Mouse (Mus musculus): ENCODE results near the gene Abat.
A peak's percentile ranks its signal among the peaks of the same experiment; 100 is the strongest.

Abat gene

GRCm38 (mm10) chr16:8573751-8574150 is 60.5 kb downstream of the Abat start:
- no peak for DNase-seq (ENCODE audit: low read depth, low spot score)

DNA sequence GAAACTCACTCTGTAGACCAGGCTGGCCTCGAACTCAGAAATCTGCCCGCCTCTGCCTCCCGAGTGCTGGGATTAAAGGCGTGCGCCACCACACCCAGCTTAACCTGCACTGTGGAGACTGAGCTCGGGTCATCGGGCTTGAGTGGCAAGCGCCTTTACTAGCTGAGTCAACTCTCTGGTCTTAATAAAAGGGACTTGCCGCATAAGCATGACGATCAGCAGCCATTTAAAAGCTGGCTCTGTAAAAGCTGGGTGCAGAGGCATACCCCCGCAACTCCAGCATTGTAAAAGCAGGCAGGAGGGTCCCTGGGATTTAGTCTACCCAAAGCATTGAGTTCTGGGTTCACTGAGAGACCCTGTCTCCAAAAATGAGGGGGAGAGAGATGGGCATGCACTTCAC is 61.1 kb downstream of the Abat start:
- no peak for DNase-seq (ENCODE audit: low read depth, low spot score)

GRCm38 (mm10) chr16:8576111-8576510 is 62.9 kb downstream of the Abat start:
- DNase-seq (ENCODE audit: low read depth, low spot score): no peak

DNA sequence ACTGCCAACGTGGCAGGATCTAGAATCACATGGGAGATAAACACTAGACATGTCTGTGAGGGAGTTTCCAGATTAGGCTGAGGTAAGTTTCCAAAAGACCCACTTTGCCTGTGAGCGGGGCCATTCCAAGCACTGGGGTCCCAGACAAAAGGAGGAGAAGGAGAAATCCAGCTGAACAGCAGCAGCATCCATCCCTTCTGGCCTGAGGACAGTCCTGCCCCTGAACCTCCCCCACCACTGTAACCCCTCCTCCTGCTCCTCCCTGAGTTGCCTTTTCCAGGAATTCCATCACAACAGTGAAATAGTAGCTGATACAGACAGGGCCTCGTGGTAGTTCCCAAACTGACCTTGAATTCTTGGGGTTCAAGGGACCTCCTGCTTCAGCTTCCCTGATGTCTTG is 63.7 kb downstream of the Abat start:
- no peak for DNase-seq (ENCODE audit: low read depth, low spot score)

GRCm38 (mm10) chr16:8578326-8578725 is 65.1 kb downstream of the Abat start:
- DNase-seq (ENCODE audit: low read depth, low spot score): no peak

DNA sequence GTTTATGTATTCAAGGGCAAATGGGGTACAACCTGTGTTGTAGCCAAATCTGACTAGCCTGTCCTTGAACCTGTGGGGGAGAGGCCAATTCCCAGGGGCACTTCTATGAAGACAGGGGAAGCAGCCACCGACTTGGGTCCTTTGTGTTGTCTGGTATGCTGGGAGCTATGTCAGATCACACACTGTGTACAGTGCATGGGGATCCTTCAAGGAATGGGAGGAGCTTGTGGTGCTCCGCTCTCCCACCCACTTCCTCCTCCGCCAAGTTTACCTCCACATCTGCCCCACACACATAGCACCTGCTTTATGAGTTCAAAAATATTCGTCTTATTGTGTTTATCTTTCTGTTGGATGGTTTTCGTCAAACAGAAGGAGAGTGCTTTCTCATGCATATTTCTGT is 66.3 kb downstream of the Abat start:
- no peak for DNase-seq (ENCODE audit: low read depth, low spot score)

DNA sequence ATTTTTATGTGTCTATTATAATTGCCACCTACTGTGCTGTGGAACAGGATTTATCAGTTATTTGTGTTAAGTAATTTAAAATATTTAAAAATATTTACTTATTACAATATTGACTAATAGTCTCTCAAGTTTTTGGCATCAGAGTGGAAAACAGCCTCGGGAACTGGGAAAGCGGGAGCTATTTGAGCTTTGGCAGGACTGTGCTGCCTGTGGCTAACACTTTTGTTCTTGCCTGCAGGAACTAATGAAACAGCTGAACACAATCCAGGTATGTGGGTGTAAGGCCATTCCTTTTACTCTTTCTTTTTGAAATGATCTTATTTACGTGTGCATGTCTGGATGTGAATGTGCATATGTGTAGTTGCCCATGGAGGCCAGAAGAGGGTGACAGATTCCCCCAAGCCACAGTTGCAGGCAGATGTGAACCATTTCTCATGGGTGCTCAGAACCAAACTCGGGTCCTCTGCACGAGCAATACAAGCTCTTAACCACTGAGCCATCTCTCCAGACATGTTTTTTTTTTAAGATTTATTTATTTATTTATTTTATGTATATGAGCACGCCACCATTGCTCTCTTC is 68.5 kb downstream of the Abat start:
- no peak for DNase-seq (ENCODE audit: low read depth, low spot score)

GRCm38 (mm10) chr16:8582579-8583295 is 69.5 kb downstream of the Abat start:
- DNase-seq (ENCODE audit: low read depth, low spot score): no peak

DNA sequence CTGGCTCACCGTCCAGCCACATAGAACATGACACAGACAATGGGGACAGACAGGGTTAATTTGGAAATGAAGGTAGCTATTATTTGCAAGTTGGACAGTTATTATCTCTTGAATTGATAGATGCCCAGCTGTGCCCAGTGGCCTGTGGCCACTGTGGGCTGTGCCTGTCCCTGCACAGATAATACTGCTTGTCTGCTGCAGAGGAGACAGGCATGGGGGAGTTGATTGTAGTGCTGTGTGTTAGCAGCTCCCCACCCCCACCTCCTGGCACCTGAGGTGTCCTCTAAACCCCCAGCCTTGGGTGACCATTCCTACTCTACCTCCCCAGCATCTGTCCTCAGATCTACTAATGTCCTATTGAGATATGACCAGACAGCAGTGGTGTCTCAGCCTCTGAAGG is 71.0 kb downstream of the Abat start:
- no peak for DNase-seq (ENCODE audit: low read depth, low spot score)

DNA sequence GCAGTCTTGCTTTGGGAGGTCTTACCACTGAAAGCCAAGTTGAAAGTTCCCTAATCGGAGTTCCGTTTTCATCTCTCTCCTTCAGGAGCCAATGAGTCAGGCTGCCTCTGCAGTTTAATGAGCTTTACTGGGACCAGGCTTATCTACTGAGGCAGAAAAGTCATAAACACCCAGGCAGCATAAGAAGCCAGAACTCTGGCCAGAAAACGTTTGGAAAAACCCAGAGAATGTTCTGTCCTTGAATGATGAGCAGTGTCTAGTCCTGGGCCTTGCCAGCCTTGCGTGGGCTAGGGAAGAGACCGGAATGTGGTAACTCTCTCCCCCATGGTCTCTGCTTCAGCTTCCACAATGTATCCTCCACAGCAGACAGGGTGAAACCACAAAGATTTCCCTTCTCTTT is 71.8 kb downstream of the Abat start:
- DNase-seq (ENCODE audit: low read depth, low spot score): no peak

DNA sequence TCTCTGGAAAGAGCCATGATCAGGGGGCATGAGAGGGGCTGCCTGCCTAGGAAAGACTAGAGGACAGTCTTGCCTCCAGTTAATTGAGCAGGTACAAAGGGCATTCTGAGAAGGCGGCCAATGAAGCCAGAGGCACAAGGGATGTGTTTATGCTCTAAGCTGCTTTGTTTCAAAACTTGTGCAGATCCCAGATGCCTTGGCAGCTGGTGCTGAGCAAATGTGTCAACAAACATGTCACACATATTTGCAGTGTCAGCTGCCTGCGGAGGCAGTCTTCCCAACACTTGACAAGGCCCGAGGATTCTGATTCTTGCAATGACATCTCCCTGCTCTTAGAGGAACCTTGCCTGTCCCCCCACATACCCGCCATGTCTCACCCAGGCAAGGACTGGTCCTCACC is 82.2 kb downstream of the Abat start:
- peak; percentile 79 for DNase-seq (ENCODE audit: low read depth, low spot score)

DNA sequence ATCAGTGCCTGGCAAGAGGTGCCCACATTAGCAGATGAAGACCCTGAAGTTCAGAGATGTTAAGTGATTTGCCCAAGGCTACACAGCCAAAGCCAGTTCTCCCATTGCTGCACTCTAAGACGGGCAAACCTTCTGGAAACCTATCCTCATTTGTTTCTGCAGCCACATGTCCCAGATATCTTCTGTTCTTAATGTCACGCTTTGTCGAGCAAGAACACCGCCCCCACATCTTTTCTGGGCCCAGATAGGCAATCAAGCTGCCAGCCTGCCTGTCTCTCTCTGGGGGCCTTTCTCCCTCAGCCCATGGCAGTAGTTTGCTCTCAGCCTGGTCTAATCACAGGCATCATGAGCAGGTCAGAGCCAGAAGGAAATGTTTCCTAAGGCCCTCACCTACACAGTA is 83.1 kb downstream of the Abat start:
- DNase-seq (ENCODE audit: low read depth, low spot score): peak; percentile 60

- DNase-seq (ENCODE audit: low read depth, low spot score): no peak
Measured at GRCm38 (mm10) chr16:8597516-8597915, 84.3 kb downstream of the Abat start.

DNA sequence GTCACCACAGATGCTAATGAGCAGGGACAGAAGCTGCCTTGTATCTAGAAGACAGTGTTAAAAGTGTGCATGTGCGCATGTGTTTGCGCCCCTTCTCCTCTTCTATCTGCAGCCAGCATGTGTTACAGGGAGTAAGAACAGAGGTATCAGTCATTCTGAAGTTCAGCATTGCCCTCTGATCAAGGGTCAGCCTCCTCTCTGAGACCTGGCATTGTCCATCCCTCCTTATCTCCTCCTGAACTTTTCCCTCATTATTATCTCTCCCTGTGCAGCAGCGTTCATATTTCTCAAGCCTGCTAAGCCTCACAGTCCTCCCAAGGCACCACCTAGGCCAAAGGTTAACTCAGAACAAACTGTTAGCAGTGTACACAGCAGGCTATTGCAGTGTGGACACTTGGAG is 90.6 kb downstream of the Abat start:
- DNase-seq (ENCODE audit: low read depth, low spot score): no peak

GRCm38 (mm10) chr16:8610397-8610796 is 97.2 kb downstream of the Abat start:
- no peak for DNase-seq (ENCODE audit: low read depth, low spot score)

- DNase-seq (ENCODE audit: low read depth, low spot score): no peak
Measured at GRCm38 (mm10) chr16:8612214-8613005, 99.2 kb downstream of the Abat start.

- DNase-seq (ENCODE audit: low read depth, low spot score): no peak
Measured at GRCm38 (mm10) chr16:8613039-8613438, 99.8 kb downstream of the Abat start.

- no peak for DNase-seq (ENCODE audit: low read depth, low spot score)
Measured at GRCm38 (mm10) chr16:8613447-8613846, 100.2 kb downstream of the Abat start.

DNA sequence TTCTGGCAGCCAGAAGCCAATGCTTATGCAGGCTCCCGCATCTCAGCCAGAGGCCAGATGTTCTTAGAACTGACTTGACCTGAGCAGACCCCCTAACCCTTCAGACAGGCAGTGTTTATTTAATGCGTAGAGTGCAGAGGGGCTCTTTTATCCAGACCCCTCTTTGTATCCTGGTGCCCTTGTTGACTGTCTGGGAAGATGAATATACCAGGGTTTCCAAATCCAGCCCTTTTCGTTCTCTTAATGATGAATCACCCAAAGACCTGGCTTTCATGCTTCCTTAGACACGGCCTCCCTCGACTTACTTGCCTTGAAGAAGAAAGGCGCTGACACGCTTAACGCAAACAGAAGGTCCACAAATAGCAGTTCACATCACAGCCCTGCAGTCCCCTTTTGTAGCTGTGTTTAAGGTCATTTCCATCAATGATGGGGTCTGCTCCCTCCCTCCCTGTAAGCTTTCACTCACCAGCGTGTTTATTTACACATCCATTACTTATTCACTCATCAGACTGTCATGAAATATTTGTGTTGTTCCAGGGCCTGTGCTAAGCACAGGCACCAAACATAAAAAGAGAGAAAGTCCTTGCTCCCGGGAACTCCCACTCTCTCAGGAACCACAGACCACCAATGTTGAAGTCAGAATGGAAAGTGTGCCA is 106.6 kb downstream of the Abat start:
- DNase-seq (ENCODE audit: low read depth, low spot score): no peak

- no peak for DNase-seq (ENCODE audit: low read depth, low spot score)
Measured at GRCm38 (mm10) chr16:8620315-8621115, 107.3 kb downstream of the Abat start.

DNA sequence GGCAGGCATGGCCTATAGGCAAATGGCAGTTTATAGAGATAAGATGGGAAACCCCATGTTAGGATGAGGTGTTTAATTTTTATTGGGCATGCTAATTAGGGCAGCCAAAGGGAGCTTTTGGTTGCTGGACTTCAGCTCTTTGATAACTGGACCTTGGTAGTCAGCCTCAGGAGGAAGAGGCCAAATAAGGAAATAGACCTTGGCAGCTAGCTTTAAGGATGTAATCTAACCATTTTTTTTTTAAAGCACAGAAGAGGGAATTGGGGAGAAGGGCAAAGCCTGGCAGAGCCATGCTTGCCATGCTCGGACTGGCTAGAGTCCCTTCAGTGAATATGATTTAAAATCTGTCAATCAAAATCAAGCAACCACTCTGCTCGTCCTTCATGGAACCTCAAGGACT is 117.2 kb downstream of the Abat start:
- no peak for DNase-seq (ENCODE audit: low read depth, low spot score)

- DNase-seq (ENCODE audit: low read depth, low spot score): no peak
Measured at GRCm38 (mm10) chr16:8631428-8631827, 118.2 kb downstream of the Abat start.
